Mouse (Mus musculus) hindbrain, embryonic 10.5 days (tissue): ENCODE data around the gene Espnl. TPM values are rescaled to one million over a fixed set of nuclear protein-coding genes. Genes with fewer than 3 reads are reported as not detected.

Experiments
- DNase-seq: peaks from one replicate; pipeline ENCODE4 v3.0.0-alpha.2; 2017; ENCODE audit warnings: low spot score
- H3K27ac ChIP-seq: fragments of 300-500 bp; sonication (generic); 2 replicates; pipeline ENCODE4 v1.5.1; 2016; ENCODE audit warnings: mild to moderate bottlenecking, moderate library complexity
- H3K27me3 ChIP-seq: fragments of 300-500 bp; sonication (generic); 2 replicates; pipeline ENCODE4 v1.6.1; 2016; ENCODE audit warnings: mild to moderate bottlenecking; ENCODE audit not compliant: poor library complexity, insufficient read depth, severe bottlenecking
- H3K36me3 ChIP-seq: fragments of 300-500 bp; sonication (generic); 2 replicates; pipeline ENCODE4 v1.6.1; 2016; ENCODE audit warnings: mild to moderate bottlenecking, moderate library complexity
- H3K4me1 ChIP-seq: fragments of 300-500 bp; sonication (generic); replicated peaks from 2 replicates; pipeline ENCODE4 v1.6.1; 2016; ENCODE audit warnings: mild to moderate bottlenecking
- H3K4me3 ChIP-seq: fragments of 300-500 bp; sonication (generic); 2 replicates; pipeline ENCODE4 v1.5.1; 2016; ENCODE audit warnings: mild to moderate bottlenecking, moderate library complexity
- H3K9me3 ChIP-seq: fragments of 300-500 bp; sonication (generic); 2 replicates; pipeline ENCODE4 v1.6.1; 2016; ENCODE audit warnings: mild to moderate bottlenecking, moderate library complexity
- WGBS: fragments of 180-500 bp; shearing (Covaris S2); methylation state at CpG from one replicate; pipeline ENCODE4 v1.1.7; 2016; 5-methylcytosine and 5-hydroxymethylcytosine counted together
- polyA plus RNA-seq: library from polyadenylated mRNA; unstranded; fragments of >200 nt; fragmentation: Nextera tagmentation; extraction: Ambion mirVana; gene quantifications from 2 replicates; pipeline ENCODE4 v1.2.1, GENCODE M21; 2016

Gene Espnl
- 0.05 TPM in 1 of 2 replicates, not detected in the other for polyA plus RNA-seq

- H3K27ac ChIP-seq: peak within 1 kb of the TSS; percentile 35; the same call in 1 of the 2 replicates
- no peaks in the 10 kb centered on the region for H3K27me3 ChIP-seq
- no peak for DNase-seq
Observed at GRCm38 (mm10) chr1:91321760-91322438, at the start of gene Espnl. Gene Espnl (plus strand): TSS chr1:91322075.

GRCm38 (mm10) chr1:91272260-91272659 is 49.6 kb upstream of the Espnl start:
- Histone ChIP-seq H3K4me3 (no peak overlapping the region), H3K27me3 (no peaks in the 10 kb centered on the region), H3K36me3 (peaks cover 38% of the 10 kb centered on the region), H3K9me3 (no peaks in the 10 kb centered on the region), H3K4me1 (no peaks in the 10 kb centered on the region), H3K27ac (no peak overlapping the region)
- no peak for DNase-seq
- WGBS: 94% methylated on average over 2 of the region's 2 CpGs

More at GRCm38 (mm10) chr1:91321760-91322438, at the start of gene Espnl:
- Histone ChIP-seq H3K36me3 (no peaks in the 10 kb centered on the region), H3K4me3 (no peak within 1 kb of the TSS), H3K9me3 (no peaks in the 10 kb centered on the region), H3K4me1 (peaks cover 25% of the 10 kb centered on the region)
- WGBS: 77% methylated on average over 19 of the region's 19 CpGs

GRCm38 (mm10) chr1:91276581-91276980 is 45.3 kb upstream of the Espnl start:
- no peaks in the 10 kb centered on the region for H3K27me3 ChIP-seq
- 93% methylated on average over 4 of the region's 4 CpGs for WGBS
- H3K27ac ChIP-seq: no peak overlapping the region
- DNase-seq: no peak
- H3K4me1 ChIP-seq: no peaks in the 10 kb centered on the region
- H3K36me3 ChIP-seq: peaks cover 80% of the 10 kb centered on the region
- no peak overlapping the region for H3K4me3 ChIP-seq
- no peaks in the 10 kb centered on the region for H3K9me3 ChIP-seq

- peaks cover 80% of the 10 kb centered on the region for H3K36me3 ChIP-seq
- no peak overlapping the region for H3K27ac ChIP-seq
- WGBS: 93% methylated on average over 2 of the region's 2 CpGs
- no peak overlapping the region for H3K4me3 ChIP-seq
- H3K27me3 ChIP-seq: no peaks in the 10 kb centered on the region
- no peak for DNase-seq
- H3K9me3 ChIP-seq: no peaks in the 10 kb centered on the region
- no peaks in the 10 kb centered on the region for H3K4me1 ChIP-seq
Observed at GRCm38 (mm10) chr1:91277480-91277879, 44.4 kb upstream of the Espnl start.

GRCm38 (mm10) chr1:91278410-91279119 is 43.3 kb upstream of the Espnl start:
- Histone ChIP-seq H3K4me1 (no peaks in the 10 kb centered on the region), H3K27me3 (no peaks in the 10 kb centered on the region), H3K9me3 (no peaks in the 10 kb centered on the region), H3K27ac (no peak overlapping the region), H3K4me3 (no peak overlapping the region), H3K36me3 (peaks cover 80% of the 10 kb centered on the region)
- 94% methylated on average over 3 of the region's 3 CpGs for WGBS
- no peak for DNase-seq

- WGBS: 93% methylated on average over 1 of the region's 1 CpGs
- Histone ChIP-seq H3K27ac (no peak overlapping the region), H3K27me3 (no peaks in the 10 kb centered on the region), H3K36me3 (peaks cover 83% of the 10 kb centered on the region), H3K4me1 (no peaks in the 10 kb centered on the region), H3K4me3 (no peak overlapping the region), H3K9me3 (no peaks in the 10 kb centered on the region)
- no peak for DNase-seq
Observed at GRCm38 (mm10) chr1:91279126-91279525, 42.7 kb upstream of the Espnl start.

- no peaks in the 10 kb centered on the region for H3K27me3 ChIP-seq
- H3K4me3 ChIP-seq: no peak overlapping the region
- H3K27ac ChIP-seq: no peak overlapping the region
- H3K36me3 ChIP-seq: peaks cover 82% of the 10 kb centered on the region
- 98% methylated on average over 1 of the region's 1 CpGs for WGBS
- H3K9me3 ChIP-seq: no peaks in the 10 kb centered on the region
- no peak for DNase-seq
- no peaks in the 10 kb centered on the region for H3K4me1 ChIP-seq
Observed at GRCm38 (mm10) chr1:91282582-91282981, 39.3 kb upstream of the Espnl start.

- WGBS: 98% methylated on average over 1 of the region's 1 CpGs
Observed at GRCm38 (mm10) chr1:91289375-91289774, 32.5 kb upstream of the Espnl start.

GRCm38 (mm10) chr1:91292101-91292825 is 29.6 kb upstream of the Espnl start:
- H3K36me3 ChIP-seq: peaks cover 51% of the 10 kb centered on the region
- no peaks in the 10 kb centered on the region for H3K4me1 ChIP-seq
- H3K27ac ChIP-seq: no peak overlapping the region
- H3K9me3 ChIP-seq: no peaks in the 10 kb centered on the region
- DNase-seq: no peak
- 95% methylated on average over 11 of the region's 11 CpGs for WGBS
- H3K27me3 ChIP-seq: no peaks in the 10 kb centered on the region
- no peak overlapping the region for H3K4me3 ChIP-seq

More at GRCm38 (mm10) chr1:91289375-91289774, 32.5 kb upstream of the Espnl start:
- no peaks in the 10 kb centered on the region for H3K4me1 ChIP-seq
- peaks cover 67% of the 10 kb centered on the region for H3K36me3 ChIP-seq
- H3K9me3 ChIP-seq: no peaks in the 10 kb centered on the region
- no peak overlapping the region for H3K4me3 ChIP-seq
- H3K27me3 ChIP-seq: no peaks in the 10 kb centered on the region
- no peak overlapping the region for H3K27ac ChIP-seq
- DNase-seq: no peak

- Histone ChIP-seq H3K4me3 (no peak overlapping the region), H3K4me1 (peaks cover 17% of the 10 kb centered on the region), H3K27ac (no peak overlapping the region), H3K9me3 (no peaks in the 10 kb centered on the region), H3K36me3 (peaks cover 24% of the 10 kb centered on the region), H3K27me3 (no peaks in the 10 kb centered on the region)
- WGBS: 93% methylated on average over 6 of the region's 6 CpGs
- DNase-seq: no peak
Observed at GRCm38 (mm10) chr1:91295544-91295943, 26.3 kb upstream of the Espnl start.

GRCm38 (mm10) chr1:91297799-91298744 is 23.8 kb upstream of the Espnl start, which contains the start of gene Scly:
Gene Scly (plus strand): TSS chr1:91298338.
- H3K4me1 ChIP-seq: peaks cover 17% of the 10 kb centered on the region
- under 1% methylated on average over 64 of the region's 65 CpGs for WGBS
- H3K36me3 ChIP-seq: peaks cover 23% of the 10 kb centered on the region
- H3K4me3 ChIP-seq: peak within 1 kb of the TSS; percentile 76
- no peaks in the 10 kb centered on the region for H3K27me3 ChIP-seq
- DNase-seq: peak; percentile 91
- peak within 1 kb of the TSS; percentile 87 for H3K27ac ChIP-seq
- no peaks in the 10 kb centered on the region for H3K9me3 ChIP-seq
